Mouse (Mus musculus): ENCODE data around the gene Aspg. TPM values are rescaled to one million over a fixed set of nuclear protein-coding genes. Genes with fewer than 3 reads are reported as not detected.

The Aspg gene
- polyA plus RNA-seq, 1 experiment from 2014 or later: 2.0 TPM

- Histone ChIP-seq H3K27me3 (ENCODE audit: control insufficient read depth, insufficient read depth, low read length) (peaks cover 36% of the 10 kb centered on the region), H3K9me3 (ENCODE audit: control insufficient read depth, low read length) (no peaks in the 10 kb centered on the region), H3K4me1 (ENCODE audit: control insufficient read depth, insufficient read depth, low read length) (peaks cover 13% of the 10 kb centered on the region), H3K9ac (ENCODE audit: low read length) (no peak overlapping the region), H3K4me3 (ENCODE audit: low read depth, low read length) (no peak overlapping the region), H3K27ac (replicated peaks; ENCODE audit: low read depth, low read length) (no peak overlapping the region), H3K4me2 (ENCODE audit: low read depth, severe bottlenecking) (no peak overlapping the region), H3K36me3 (ENCODE audit: control insufficient read depth, insufficient read depth, low read length) (no peaks in the 10 kb centered on the region)
- DNase-seq (ENCODE audit: low spot score): no peak
- whole genome bisulfite sequencing: 68% methylated on average over 7 of the region's 7 CpGs
- ATAC-seq (ENCODE audit: insufficient number of reproducible peaks, low FRiP score, low TSS enrichment, low read depth): no peak
These were observed 34.3 kb downstream of the Aspg start for GRCm38 (mm10) chr12:112140745-112141144.

DNA sequence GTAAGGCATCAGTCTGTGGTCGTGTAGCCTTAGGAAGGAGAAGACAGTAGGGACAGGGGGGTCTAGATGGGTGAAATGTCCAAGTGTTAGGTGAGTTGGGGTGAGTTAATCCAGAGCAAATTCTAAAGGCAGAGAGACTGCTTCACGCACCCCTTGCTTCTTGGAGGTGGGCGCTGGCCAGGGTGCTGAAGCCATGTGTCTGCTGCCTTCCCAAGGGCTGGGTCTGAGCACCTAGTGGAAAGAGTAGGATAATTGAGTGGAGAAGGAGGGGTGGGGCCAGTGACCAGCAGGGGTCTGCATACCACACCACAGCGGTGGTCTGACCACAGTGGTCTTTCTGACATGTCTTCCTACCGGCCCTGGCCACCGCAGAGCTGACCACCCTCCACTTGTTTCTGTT, 34.8 kb downstream of the Aspg start:
- Histone ChIP-seq H3K4me3 (ENCODE audit: low read depth, low read length) (no peak overlapping the region), H3K9me3 (ENCODE audit: control insufficient read depth, low read length) (no peaks in the 10 kb centered on the region), H3K4me2 (ENCODE audit: low read depth, severe bottlenecking) (no peak overlapping the region), H3K27ac (replicated peaks; ENCODE audit: low read depth, low read length) (no peak overlapping the region), H3K9ac (ENCODE audit: low read length) (no peak overlapping the region), H3K4me1 (ENCODE audit: control insufficient read depth, insufficient read depth, low read length) (peaks cover 15% of the 10 kb centered on the region), H3K36me3 (ENCODE audit: control insufficient read depth, insufficient read depth, low read length) (no peaks in the 10 kb centered on the region), H3K27me3 (ENCODE audit: control insufficient read depth, insufficient read depth, low read length) (peaks cover 38% of the 10 kb centered on the region)
- WGBS: under 1% methylated on average over 6 of the region's 6 CpGs
- no peak for ATAC-seq (ENCODE audit: insufficient number of reproducible peaks, low FRiP score, low TSS enrichment, low read depth)
- peak; percentile 89 for DNase-seq (ENCODE audit: low spot score)

DNA sequence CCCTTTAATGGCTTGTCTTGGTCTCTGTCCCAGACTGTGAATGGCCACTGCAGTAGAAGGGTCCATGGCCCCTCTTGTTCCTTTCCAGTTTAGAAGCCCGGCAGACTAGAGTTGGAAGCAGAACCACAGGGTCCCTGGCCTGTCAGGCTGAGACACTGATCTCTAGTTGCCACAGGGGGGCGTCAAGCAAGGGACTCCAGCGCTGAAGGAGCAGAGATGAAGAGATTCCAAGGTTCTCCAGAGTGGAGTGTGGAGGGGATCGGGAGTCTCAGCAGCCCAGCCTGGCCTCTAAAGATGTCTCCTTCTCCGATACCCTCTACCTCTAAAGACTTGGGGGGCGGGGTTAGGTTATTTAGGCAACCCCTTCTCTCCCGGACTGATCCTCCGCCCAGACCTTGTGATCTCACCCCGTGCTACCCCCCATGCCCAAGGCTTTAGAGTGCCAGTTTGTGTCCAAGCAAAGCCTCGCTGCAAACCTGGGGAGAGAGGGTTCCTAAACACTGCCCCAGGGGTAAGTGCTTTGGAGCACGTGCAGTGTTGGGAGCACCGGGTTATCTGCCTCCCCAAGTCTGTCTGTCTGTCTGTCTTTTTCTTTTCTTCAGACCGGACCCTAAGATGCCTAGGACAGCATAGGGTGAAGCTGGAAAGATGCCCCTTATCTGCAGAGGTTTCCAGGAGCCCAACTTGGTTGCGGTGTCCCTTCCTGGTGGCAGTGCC, 36.8 kb downstream of the Aspg start:
- H3K27ac ChIP-seq (replicated peaks; ENCODE audit: low read depth, low read length): no peak overlapping the region
- H3K4me3 ChIP-seq (ENCODE audit: low read depth, low read length): no peak overlapping the region
- 6% methylated on average over 14 of the region's 14 CpGs for WGBS
- no peak overlapping the region for H3K9ac ChIP-seq (ENCODE audit: low read length)
- H3K4me2 ChIP-seq (ENCODE audit: low read depth, severe bottlenecking): peak overlapping the region; percentile 91; the same call in 1 of the 2 replicates
- no peak for ATAC-seq (ENCODE audit: insufficient number of reproducible peaks, low FRiP score, low TSS enrichment, low read depth)
- DNase-seq (ENCODE audit: low spot score): peak; percentile 50
- H3K9me3 ChIP-seq (ENCODE audit: control insufficient read depth, low read length): no peaks in the 10 kb centered on the region
- H3K4me1 ChIP-seq (ENCODE audit: control insufficient read depth, insufficient read depth, low read length): peaks cover 32% of the 10 kb centered on the region
- no peaks in the 10 kb centered on the region for H3K36me3 ChIP-seq (ENCODE audit: control insufficient read depth, insufficient read depth, low read length)
- peaks cover 38% of the 10 kb centered on the region for H3K27me3 ChIP-seq (ENCODE audit: control insufficient read depth, insufficient read depth, low read length)

DNA sequence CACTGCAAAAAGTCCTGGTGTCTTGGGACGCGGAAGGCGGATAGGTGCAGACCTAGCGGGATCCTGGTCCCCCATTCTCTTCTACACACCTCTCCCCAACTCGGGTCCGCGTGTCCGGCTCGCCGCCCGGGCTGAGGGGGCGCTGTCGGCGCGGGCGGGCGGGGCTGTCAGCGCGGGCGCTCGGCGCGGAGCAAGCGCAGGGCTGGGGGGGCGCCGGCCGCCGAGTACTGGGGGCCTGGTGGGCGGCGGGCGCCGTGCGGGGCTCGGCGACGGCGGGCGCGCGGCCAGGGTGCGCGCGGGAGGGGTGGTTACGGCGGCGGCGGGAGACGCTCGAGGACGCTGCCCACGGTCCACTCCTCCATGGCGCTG, 37.3 kb downstream of the Aspg start:
- Histone ChIP-seq H3K36me3 (ENCODE audit: control insufficient read depth, insufficient read depth, low read length) (no peaks in the 10 kb centered on the region), H3K9ac (ENCODE audit: low read length) (0 out of 2 replicates have a peak overlapping the region, but pooled peaks have one; percentile 0), H3K4me2 (ENCODE audit: low read depth, severe bottlenecking) (peak overlapping the region; percentile 91), H3K9me3 (ENCODE audit: control insufficient read depth, low read length) (no peaks in the 10 kb centered on the region), H3K27me3 (ENCODE audit: control insufficient read depth, insufficient read depth, low read length) (peaks cover 38% of the 10 kb centered on the region), H3K27ac (replicated peaks; ENCODE audit: low read depth, low read length) (no peak overlapping the region), H3K4me1 (ENCODE audit: control insufficient read depth, insufficient read depth, low read length) (peaks cover 37% of the 10 kb centered on the region), H3K4me3 (ENCODE audit: low read depth, low read length) (peak overlapping the region; percentile 39)
- peak; percentile 47 for DNase-seq (ENCODE audit: low spot score)
- ATAC-seq (ENCODE audit: insufficient number of reproducible peaks, low FRiP score, low TSS enrichment, low read depth): no peak
- 1% methylated on average over 31 of the region's 52 CpGs for WGBS

GRCm38 (mm10) chr12:112144377-112145115, 38.1 kb downstream of the Aspg start:
- no peak for ATAC-seq (ENCODE audit: insufficient number of reproducible peaks, low FRiP score, low TSS enrichment, low read depth)
- H3K9ac ChIP-seq (ENCODE audit: low read length): 0 out of 2 replicates have a peak overlapping the region, but pooled peaks have one; percentile 0
- H3K4me1 ChIP-seq (ENCODE audit: control insufficient read depth, insufficient read depth, low read length): peaks cover 40% of the 10 kb centered on the region

GRCm38 (mm10) chr12:112145211-112145874, 38.9 kb downstream of the Aspg start:
- Histone ChIP-seq H3K4me3 (ENCODE audit: low read depth, low read length) (peak overlapping the region; percentile 57), H3K27ac (replicated peaks; ENCODE audit: low read depth, low read length) (no peak overlapping the region), H3K9ac (ENCODE audit: low read length) (peak overlapping the region; percentile 36; the same call in 1 of the 2 replicates), H3K4me2 (ENCODE audit: low read depth, severe bottlenecking) (peak overlapping the region; percentile 91), H3K36me3 (ENCODE audit: control insufficient read depth, insufficient read depth, low read length) (no peaks in the 10 kb centered on the region), H3K9me3 (ENCODE audit: control insufficient read depth, low read length) (no peaks in the 10 kb centered on the region), H3K27me3 (ENCODE audit: control insufficient read depth, insufficient read depth, low read length) (peaks cover 38% of the 10 kb centered on the region), H3K4me1 (ENCODE audit: control insufficient read depth, insufficient read depth, low read length) (peaks cover 45% of the 10 kb centered on the region)
- WGBS: under 1% methylated on average over 37 of the region's 37 CpGs
- DNase-seq (ENCODE audit: low spot score): peak; percentile 94
- ATAC-seq (ENCODE audit: insufficient number of reproducible peaks, low FRiP score, low TSS enrichment, low read depth): peak; percentile 20; the same call in 1 of the 2 replicates

More at GRCm38 (mm10) chr12:112144377-112145115, 38.1 kb downstream of the Aspg start:
- H3K27ac ChIP-seq (replicated peaks; ENCODE audit: low read depth, low read length): no peak overlapping the region
- peak overlapping the region; percentile 91 for H3K4me2 ChIP-seq (ENCODE audit: low read depth, severe bottlenecking)
- H3K27me3 ChIP-seq (ENCODE audit: control insufficient read depth, insufficient read depth, low read length): peaks cover 38% of the 10 kb centered on the region
- under 1% methylated on average over 46 of the region's 46 CpGs for WGBS
- peak; percentile 52 for DNase-seq (ENCODE audit: low spot score)
- H3K9me3 ChIP-seq (ENCODE audit: control insufficient read depth, low read length): no peaks in the 10 kb centered on the region
- peak overlapping the region; percentile 39 for H3K4me3 ChIP-seq (ENCODE audit: low read depth, low read length)
- no peaks in the 10 kb centered on the region for H3K36me3 ChIP-seq (ENCODE audit: control insufficient read depth, insufficient read depth, low read length)

DNA sequence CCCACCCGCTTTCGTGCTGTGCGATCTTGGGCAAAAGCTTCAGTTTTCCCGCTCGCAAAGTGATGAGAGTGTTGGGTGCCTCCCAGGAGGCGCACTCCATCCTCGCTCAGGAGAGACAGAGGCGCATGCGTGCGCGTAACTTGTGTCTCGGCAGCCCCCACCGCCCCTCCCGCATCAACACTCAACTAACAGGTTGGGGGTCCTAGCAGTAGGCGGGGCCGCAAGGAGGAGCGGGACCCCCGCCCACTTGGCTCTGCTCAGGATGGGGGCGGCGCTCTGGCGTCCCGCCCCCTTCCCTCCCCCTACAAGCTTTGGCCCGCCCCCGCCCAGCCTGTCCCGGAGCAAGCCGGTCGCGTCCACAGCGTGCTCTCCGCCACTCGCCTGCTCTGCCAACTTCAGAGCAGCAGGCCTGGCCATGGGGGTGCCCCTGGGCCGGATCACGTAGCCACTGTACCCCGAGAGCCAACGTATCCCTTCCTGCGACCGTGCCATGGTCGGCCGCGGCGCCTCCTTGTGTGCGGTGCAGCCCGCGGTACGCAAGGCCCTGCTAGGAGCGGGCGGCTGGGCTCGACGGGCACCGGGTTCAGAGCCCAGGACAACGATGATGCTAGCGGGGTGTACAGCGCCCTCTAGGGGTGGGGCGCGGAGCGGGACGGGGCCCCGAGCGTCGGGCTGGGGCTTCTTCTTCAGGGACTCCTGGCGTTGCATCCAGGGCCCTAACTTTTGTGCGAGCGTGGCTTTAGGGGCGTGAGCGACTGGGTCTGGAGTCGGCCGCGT, 39.6 kb downstream of the Aspg start, which contains the start of gene Kif26a:
Kif26a (plus strand) TSS at position 334 of the 777 bp plus-strand sequence.
- WGBS: under 1% methylated on average over 68 of the region's 68 CpGs
- H3K4me1 ChIP-seq (ENCODE audit: control insufficient read depth, insufficient read depth, low read length): peaks cover 47% of the 10 kb centered on the region
- peak within 1 kb of the TSS; percentile 91 for H3K4me2 ChIP-seq (ENCODE audit: low read depth, severe bottlenecking)
- H3K27ac ChIP-seq (replicated peaks; ENCODE audit: low read depth, low read length): 0 out of 2 replicates have a peak within 1 kb of the TSS, but pooled peaks have one; percentile 52
- peak within 1 kb of the TSS; percentile 83 for H3K9ac ChIP-seq (ENCODE audit: low read length)
- DNase-seq (ENCODE audit: low spot score) (peak; percentile 85), ATAC-seq (ENCODE audit: insufficient number of reproducible peaks, low FRiP score, low TSS enrichment, low read depth) (peak; percentile 77)
- peaks cover 38% of the 10 kb centered on the region for H3K27me3 ChIP-seq (ENCODE audit: control insufficient read depth, insufficient read depth, low read length)
- no peaks in the 10 kb centered on the region for H3K36me3 ChIP-seq (ENCODE audit: control insufficient read depth, insufficient read depth, low read length)
- H3K9me3 ChIP-seq (ENCODE audit: control insufficient read depth, low read length): no peaks in the 10 kb centered on the region
- peak within 1 kb of the TSS; percentile 57 for H3K4me3 ChIP-seq (ENCODE audit: low read depth, low read length)
